Mouse (Mus musculus) subcutaneous adipose tissue, adult 2 months (tissue): ENCODE results near the gene Olfr923. TPM values are rescaled to one million over a fixed set of nuclear protein-coding genes. Genes with fewer than 3 reads are reported as not detected.

Experiments
- polyA plus RNA-seq: library from polyadenylated mRNA; depleted of rRNA; stranded (reverse); fragments of >200 nt; gene quantifications from 2 replicates; pipeline ENCODE4 v1.2.3, GENCODE M21; 2012; ENCODE audit warnings: low replicate concordance; rRNA removed

Gene Olfr923
- not detected in 2 replicates for polyA plus RNA-seq

DNA sequence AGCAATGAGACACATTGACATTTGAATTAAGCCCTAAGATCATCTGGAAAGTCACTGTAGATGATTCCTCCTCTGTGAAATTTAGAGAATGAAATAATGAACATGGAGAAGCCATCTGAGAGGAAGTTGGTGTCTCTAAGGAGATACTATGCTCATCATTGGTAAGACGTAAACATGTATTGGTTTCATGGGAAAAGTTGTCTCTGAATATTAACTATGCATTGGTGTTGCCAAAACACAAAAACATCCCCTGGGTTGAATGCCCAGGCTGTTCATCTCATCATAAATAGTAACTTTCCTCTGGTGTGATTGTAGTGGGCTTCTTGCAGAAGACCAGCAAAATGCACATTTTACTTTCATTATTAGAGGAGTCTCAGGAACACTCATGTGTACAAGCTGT lies at the start of gene Olfr923:
Gene Olfr923, plus strand, starts transcription at position 301 of the 400 bp plus-strand sequence.

DNA sequence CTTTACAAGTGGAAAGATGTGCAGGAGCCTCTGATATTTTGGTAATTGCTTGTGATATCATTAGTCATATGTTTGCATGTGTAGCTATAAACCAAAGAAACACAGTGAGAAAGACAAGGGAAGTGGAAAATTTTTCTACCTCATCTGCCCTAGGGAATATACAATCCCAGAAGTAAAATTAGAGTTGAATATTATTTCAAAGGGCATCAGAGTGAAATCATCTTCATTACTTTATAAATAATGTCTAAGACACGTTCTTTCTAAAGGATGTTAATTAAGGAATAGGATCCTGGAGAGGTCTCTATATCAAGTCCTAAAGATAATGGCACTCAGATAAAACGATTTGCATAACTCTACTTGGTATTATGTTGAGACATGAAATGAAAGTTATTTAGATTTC lies 12.0 kb upstream of the Olfr923 start, which contains the start of gene Olfr922:
Gene Olfr922, plus strand, starts transcription at position 301 of the 400 bp plus-strand sequence.

DNA sequence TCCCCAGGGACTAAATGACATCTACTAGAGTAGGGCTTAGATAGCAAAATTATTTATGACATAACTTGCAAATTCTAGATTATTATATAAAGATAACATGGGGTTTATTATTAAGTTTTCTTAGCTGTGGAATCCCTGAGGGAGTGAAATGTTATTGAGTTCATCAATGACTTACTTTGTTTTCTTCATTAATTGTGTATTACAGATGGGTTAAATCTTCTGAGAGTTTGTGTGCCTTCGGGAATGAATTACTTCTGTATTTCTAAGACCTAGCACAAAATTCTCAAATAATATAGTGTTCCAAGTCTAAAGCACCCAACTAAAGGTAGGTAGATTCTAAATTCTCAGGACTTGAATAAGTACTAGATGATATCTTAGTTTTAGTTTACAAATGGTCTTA lies 17.8 kb downstream of the Olfr923 start, which contains the start of gene Olfr924:
Gene Olfr924, plus strand, starts transcription at position 301 of the 400 bp plus-strand sequence.

DNA sequence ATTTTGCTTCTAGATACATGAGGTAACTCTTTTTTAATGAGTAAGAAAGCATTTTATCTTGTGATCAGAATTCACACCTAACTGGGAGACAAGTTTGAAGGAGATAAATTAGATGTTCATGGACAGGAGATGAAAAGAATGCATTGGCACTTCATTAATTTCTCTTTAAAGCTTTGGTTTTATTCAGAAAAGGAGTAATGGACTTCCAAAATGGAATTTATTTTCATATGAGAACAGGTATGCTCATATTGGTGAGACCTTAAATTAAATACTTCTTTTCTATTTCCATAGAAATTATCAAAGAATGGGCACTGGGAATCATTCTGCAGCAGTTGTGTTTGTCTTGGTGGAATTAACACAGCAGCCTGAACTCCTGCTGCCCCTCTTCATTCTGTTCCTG lies 28.4 kb downstream of the Olfr923 start, which contains the start of gene Olfr26:
Gene Olfr26, plus strand, starts transcription at position 301 of the 400 bp plus-strand sequence.

DNA sequence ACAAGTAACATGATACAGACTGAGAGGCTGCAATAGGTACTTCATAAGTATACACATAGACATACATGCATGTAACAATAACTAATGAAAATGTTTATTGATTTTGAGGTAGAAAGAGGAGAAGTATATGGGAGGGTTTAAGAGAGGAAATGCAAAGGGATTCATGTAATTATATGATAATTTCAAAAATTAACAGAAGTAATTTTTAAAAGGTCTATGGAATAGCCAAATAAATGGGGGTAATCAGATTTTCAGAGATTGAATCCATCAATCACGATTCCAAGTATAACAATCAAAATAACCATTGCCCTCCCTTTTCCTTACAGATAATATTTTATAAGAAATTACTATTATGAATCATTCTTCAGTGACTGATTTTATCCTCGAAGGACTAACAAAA lies 50.5 kb downstream of the Olfr923 start, which contains the start of gene Olfr926:
Gene Olfr926, plus strand, starts transcription at position 301 of the 400 bp plus-strand sequence.

Other genes starting within 250 kb of the Olfr923 start
- not detected in 2 replicates for gene Olfr912, start 246.4 kb upstream of the Olfr923 start, polyA plus RNA-seq
- gene Olfr913, start 233.8 kb upstream of the Olfr923 start, polyA plus RNA-seq: not detected in 2 replicates
- not detected in 2 replicates for gene Olfr914, start 221.4 kb upstream of the Olfr923 start, polyA plus RNA-seq
- not detected in 2 replicates for gene Olfr916, start 166.7 kb upstream of the Olfr923 start, polyA plus RNA-seq
- gene Olfr917, start 160.7 kb upstream of the Olfr923 start, polyA plus RNA-seq: not detected in 2 replicates
- gene Olfr918, start 151.9 kb upstream of the Olfr923 start, polyA plus RNA-seq: not detected in 2 replicates
- gene Olfr919, start 122.9 kb upstream of the Olfr923 start, polyA plus RNA-seq: not detected in 2 replicates
- gene Vwa5a, start 108.3 kb upstream of the Olfr923 start, polyA plus RNA-seq: 29.9 and 35.9 TPM in 2 replicates
- gene Olfr920, start 74.2 kb upstream of the Olfr923 start, polyA plus RNA-seq: 0.21 and 0.32 TPM in 2 replicates
- gene Olfr921, start 53.5 kb upstream of the Olfr923 start, polyA plus RNA-seq: not detected in 2 replicates
- gene Olfr922, start 11.9 kb upstream of the Olfr923 start, polyA plus RNA-seq: not detected in 2 replicates
- gene Olfr924, start 17.9 kb downstream of the Olfr923 start, polyA plus RNA-seq: not detected in 2 replicates
- gene Olfr26, start 28.5 kb downstream of the Olfr923 start, polyA plus RNA-seq: not detected in 2 replicates
- gene Olfr926, start 50.6 kb downstream of the Olfr923 start, polyA plus RNA-seq: not detected in 2 replicates
- not detected in 2 replicates for gene Olfr930, start 103.3 kb downstream of the Olfr923 start, polyA plus RNA-seq
- gene Olfr933, start 145.8 kb downstream of the Olfr923 start, polyA plus RNA-seq: not detected in 2 replicates
- not detected in 2 replicates for gene Olfr934, start 161.8 kb downstream of the Olfr923 start, polyA plus RNA-seq
- gene Olfr935, start 173.1 kb downstream of the Olfr923 start, polyA plus RNA-seq: not detected in 2 replicates
- not detected in 2 replicates for gene Olfr146, start 196.8 kb downstream of the Olfr923 start, polyA plus RNA-seq
- gene Olfr937, start 238.4 kb downstream of the Olfr923 start, polyA plus RNA-seq: not detected in 2 replicates